Mouse (Mus musculus) left cerebral cortex, adult 9 months (tissue): ENCODE measurements around the gene Rnf43.
A peak's percentile ranks its signal among the peaks of the same experiment; 100 is the strongest.

Experiments
- DNase-seq, 2 experiments: peaks; one replicate each; pipeline ENCODE4 v3.0.0; 2022; ENCODE audit warnings: low spot score in 2 of 2

Rnf43 gene

GRCm38 (mm10) chr11:87662407-87662806 lies at the start of gene Rnf43:
TSS of gene Rnf43 (plus strand) at chr11:87662722.
- peak; percentile 51 to 90 for DNase-seq

GRCm38 (mm10) chr11:87613972-87614371 lies 48.5 kb upstream of the Rnf43 start:
- DNase-seq: no peak

DNA sequence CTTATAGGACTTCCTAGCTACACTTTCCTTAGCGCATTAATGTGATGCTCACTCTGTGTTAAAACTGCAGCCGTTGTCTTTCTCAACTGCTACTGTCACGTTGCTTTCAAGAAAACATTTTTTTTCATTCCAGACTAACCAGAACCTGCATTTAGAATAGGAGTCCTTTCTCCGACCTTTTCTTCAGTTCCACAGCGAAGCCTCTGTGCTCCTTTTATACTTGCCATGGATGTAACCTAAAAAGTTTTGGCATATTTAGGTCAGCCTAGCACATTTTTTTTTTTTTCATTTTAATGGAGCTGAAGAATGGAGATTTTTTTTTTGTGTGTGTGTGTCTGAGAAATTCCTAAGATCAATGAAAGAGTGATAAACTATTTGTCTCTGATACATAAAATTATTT lies 47.0 kb upstream of the Rnf43 start:
- no peak for DNase-seq

- no peak for DNase-seq
These were observed 46.6 kb upstream of the Rnf43 start for GRCm38 (mm10) chr11:87615952-87616351.

DNA sequence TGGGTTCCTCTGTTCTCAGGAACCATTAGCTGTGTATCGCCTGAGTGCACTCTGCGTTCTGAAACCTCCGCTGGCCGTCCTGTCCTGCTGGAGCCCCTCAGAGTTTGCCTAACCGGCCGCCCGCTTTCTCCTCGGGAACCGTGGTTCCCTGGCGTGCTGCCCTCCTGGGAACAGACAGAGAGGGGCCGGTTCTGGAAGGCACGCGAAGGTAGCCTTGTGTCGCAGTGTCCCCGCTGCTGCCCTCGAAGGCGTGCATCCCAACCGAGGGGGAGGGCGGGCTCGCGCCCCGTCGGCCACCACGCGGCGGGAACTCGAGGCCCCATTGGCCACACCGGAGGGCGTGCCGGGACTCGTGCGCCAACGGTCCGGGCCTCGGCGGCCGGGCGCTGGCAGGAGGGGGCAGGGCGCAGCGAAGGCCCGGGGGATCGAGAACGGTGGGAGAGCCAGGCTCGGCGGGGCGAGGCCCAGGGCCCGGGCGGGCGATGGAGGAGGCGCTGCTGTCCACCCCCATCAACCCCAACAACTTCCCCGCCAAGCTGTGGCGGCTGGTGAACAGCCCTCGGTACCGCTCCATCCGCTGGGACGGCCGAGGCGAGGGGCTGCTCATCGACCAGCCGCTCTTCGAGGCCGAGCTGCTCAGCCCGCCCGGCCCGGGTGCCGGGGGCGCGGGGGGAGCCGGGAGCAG lies 45.6 kb upstream of the Rnf43 start, which contains the start of gene Hsf5:
Hsf5 (plus strand) TSS at position 375 of the 685 bp plus-strand sequence.
- DNase-seq: no peak

- DNase-seq: no peak
These were observed 44.9 kb upstream of the Rnf43 start for GRCm38 (mm10) chr11:87617606-87618005.

GRCm38 (mm10) chr11:87623160-87623559 lies 39.4 kb upstream of the Rnf43 start:
- DNase-seq: no peak

GRCm38 (mm10) chr11:87629859-87630258 lies 32.7 kb upstream of the Rnf43 start:
- no peak for DNase-seq

DNA sequence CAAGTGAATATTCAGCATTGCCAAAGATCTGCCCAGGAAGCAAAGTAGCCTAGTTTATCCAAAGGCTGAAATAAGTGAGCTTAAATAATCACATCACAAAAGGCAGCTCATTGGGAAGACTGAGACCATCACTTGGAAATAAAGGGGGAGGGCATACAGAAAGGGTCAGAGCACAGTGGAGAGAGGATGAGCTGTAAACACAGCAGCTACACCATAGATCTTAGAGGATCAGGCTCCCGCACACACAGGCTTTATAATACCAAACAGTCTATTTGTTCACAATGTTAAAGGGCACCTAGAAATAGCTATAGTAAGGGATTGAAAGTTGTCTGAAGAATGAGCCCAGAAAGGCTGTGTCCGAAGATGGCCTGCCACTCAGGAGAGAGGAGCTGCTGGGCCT lies 23.7 kb upstream of the Rnf43 start:
- DNase-seq: no peak

DNA sequence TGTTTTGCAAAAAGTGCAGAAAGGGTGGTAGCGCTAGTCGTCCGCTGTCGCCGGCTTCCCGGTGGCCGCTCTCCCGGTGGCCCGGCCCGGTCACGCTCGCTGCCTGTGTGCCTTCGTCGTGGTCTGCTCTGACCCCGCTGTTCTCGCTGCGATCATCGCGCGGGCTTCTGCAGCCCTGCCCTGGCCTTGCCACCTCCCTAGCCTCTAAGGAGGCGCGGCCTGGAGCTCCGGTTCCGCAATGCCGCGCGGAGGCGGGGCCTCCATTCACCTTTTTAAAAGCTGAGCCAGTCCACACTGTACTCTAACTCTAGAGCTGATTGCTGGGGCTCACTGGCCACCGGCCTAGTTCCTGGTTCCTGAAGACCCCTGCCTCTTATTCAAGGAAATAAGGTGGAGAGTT lies 23.3 kb upstream of the Rnf43 start:
- no peak for DNase-seq

DNA sequence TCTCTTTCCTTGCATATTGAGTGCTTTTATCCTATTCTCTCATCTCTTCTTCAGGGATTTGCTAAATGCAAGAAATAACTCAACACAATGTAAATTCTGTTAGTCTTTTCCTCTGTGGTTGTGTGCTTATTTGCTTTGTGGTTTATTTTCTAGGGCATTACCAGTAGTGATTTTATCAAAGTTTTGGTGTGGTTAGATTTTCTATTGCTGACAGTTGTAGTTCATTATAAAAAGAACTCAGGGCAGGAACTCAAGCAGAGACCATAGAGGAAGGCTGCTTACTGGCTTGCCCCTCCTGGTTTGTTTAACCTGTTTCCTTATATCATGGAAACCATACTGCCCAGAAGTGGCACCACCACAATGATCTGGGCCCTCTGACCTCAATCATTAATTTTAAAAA lies 19.7 kb upstream of the Rnf43 start:
- no peak for DNase-seq

- DNase-seq: no peak
These were observed 7.8 kb upstream of the Rnf43 start for GRCm38 (mm10) chr11:87654693-87655092.

DNA sequence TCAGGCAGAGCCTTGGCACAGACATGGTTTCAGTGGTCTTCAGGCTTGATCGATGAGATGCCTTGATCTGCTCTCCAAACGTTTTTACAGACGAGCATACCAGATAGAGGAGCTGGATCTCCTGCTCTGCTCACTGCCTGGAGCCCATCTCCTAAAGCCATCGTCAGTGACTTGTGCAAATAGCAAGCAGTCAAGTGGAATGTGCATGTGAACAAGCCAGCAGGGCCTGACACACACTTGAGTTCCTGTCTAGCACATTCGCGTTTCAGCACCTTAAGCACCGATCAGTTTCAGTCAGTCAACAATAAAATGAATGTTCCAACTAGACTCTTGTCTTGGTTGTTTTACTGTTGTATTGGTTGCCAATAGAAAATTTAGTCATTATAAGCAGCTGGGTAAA lies 3.3 kb upstream of the Rnf43 start:
- DNase-seq: no peak

- no peak for DNase-seq
These were observed 300 bp downstream of the Rnf43 start for GRCm38 (mm10) chr11:87662822-87663221.

DNA sequence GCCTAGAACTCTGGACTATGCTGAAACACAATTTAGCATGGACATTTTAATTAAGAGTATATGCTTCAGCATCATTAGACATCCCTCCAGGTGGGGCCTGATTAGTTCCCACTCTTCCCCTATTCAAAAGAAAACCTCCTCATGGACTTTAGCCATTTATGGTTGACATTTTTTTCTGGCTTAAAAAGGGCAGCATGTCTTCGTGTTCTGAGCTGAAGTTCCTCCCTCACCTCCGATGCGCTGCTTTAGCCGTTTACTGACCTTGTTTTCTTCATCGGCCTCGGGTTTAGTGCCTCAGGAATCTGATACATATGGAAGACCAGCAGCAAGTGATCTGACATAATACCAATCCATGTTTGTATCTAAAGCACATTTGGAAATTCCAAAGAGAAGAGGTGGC lies 1.4 kb downstream of the Rnf43 start:
- DNase-seq: no peak

DNA sequence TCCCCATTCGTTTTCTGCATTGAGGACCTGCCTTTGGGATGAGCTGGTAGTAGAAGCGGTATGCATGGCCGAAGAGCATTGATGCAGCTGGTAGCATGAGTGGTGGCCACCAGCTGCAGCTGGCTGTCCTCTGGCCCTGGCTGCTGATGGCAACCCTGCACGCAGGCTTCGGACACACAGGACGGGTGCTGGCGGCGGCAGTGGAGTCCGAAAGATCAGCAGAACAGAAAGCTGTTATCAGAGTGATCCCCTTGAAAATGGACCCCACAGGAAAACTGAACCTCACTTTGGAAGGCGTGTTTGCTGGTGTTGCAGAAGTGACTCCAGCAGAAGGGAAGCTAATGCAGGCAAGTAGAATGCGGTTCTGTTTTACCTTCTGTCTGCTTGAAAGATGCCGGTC lies 2.0 kb downstream of the Rnf43 start:
- DNase-seq: no peak

- no peak for DNase-seq
These were observed 2.7 kb downstream of the Rnf43 start for GRCm38 (mm10) chr11:87665224-87665623.

DNA sequence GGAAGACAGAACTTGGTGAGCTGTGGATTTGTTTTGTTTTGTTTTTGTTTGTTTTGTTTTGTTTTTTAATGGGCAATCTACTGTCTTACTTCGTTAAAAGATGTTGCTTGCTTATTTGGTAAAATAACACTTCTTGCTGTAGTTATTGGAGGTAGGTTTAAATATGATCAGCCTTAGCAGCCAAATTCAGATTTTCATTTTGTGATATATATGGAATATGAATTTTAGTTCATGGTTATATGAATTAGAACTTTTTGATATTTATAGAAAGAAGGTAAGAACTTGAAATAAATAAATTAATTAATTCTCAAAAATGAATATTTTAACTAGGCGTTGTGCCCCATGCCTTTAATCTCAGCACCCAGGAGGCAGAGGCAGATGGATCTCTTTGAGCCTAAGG lies 3.1 kb downstream of the Rnf43 start:
- DNase-seq: no peak

GRCm38 (mm10) chr11:87666256-87667035 lies 3.9 kb downstream of the Rnf43 start:
- no peak for DNase-seq

DNA sequence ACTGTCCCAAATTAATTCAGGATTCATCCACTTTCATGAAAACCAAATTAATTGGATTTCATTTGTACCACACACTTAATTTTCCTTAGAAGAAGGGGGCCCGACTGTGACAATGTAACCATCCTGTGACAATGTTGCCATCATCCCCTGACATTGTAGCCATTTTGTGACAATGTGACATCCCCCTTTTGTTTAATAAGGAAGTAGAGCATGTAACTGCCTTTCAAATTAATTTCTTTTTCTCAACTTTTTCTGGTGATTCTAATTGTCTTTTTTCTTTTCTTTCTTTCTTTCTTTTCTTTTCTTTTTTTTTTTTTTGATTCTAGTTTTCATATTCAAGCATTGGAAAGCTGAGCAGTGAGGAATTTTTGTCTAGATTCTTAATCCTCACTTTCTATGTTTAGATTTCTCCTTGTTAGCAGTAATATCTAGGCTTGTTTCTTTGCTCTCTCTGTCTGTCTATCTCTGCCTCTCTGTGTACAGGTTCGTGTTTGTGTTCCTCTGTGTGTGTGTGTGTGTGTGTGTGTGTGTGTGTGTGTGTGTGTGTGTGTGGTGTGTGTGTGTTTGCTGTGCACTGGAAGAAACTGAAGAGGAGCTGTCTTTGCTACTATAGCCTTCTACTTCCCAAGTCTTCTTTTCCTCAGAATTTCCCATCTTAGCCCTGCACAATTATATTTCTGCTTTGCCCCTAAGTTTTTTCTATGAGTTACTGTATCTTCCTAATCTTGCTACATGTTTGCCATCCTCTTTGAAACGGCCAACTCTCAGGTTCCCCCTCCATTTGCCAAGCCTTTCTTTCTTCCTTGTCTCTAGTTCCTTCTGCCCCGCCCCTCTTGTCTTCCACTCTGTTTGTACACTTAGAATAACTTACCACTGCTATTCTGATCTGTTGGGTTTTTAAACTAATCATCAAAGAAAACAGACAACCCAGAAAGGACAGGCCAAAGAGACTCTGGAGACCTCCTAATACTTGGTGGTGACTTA lies 4.9 kb downstream of the Rnf43 start:
- DNase-seq: no peak

GRCm38 (mm10) chr11:87673282-87673681 lies 10.8 kb downstream of the Rnf43 start:
- no peak for DNase-seq

GRCm38 (mm10) chr11:87675606-87676005 lies 13.1 kb downstream of the Rnf43 start:
- no peak for DNase-seq
